Mouse (Mus musculus) ES-E14 (cell line): ENCODE measurements around the gene Ucn2. TPM values are rescaled to one million over a fixed set of nuclear protein-coding genes. Genes with fewer than 3 reads are reported as not detected.
A peak's percentile ranks its signal among the peaks of the same experiment; 100 is the strongest.

Experiments used
- DNase-seq: peaks from one replicate; pipeline ENCODE4 v3.0.0-alpha.2; 2013; ENCODE audit warnings: low read depth, low spot score
- H3K27ac ChIP-seq: 2 replicates; pipeline ENCODE4 v1.5.1; 2012; ENCODE audit warnings: low read depth, mild to moderate bottlenecking, low read length, moderate library complexity, mixed read lengths; ENCODE audit not compliant: poor library complexity, insufficient read depth, severe bottlenecking
- H3K36me3 ChIP-seq: 2 replicates; pipeline ENCODE4 v1.6.1; 2012; ENCODE audit warnings: mild to moderate bottlenecking, low read length, moderate library complexity, mixed read lengths; ENCODE audit not compliant: control insufficient read depth, poor library complexity, insufficient read depth, severe bottlenecking
- H3K4me1 ChIP-seq, 2 experiments: fragments of 150-350 bp in 1 of 2; sonication (generic) in 1 of 2; 2 replicates each; pipeline ENCODE4 v1.6.1; 2012; ENCODE audit warnings: low read length in 2 of 2, mild to moderate bottlenecking in 1 of 2, mixed read lengths in 1 of 2; ENCODE audit not compliant: control insufficient read depth in 2 of 2, insufficient read depth in 2 of 2, poor library complexity in 1 of 2
- H3K4me3 ChIP-seq, 2 experiments: fragments of 150-350 bp in 1 of 2; sonication (generic) in 1 of 2; 2 replicates each; pipeline ENCODE4 v1.5.1; 2012; ENCODE audit warnings: low read length in 2 of 2, low read depth in 1 of 2, mild to moderate bottlenecking in 1 of 2, mixed read lengths in 1 of 2; ENCODE audit not compliant: insufficient read depth in 1 of 2, poor library complexity in 1 of 2, severe bottlenecking in 1 of 2
- H3K9ac ChIP-seq: 2 replicates; pipeline ENCODE4 v1.6.1; 2012; ENCODE audit warnings: low read depth, mild to moderate bottlenecking, low read length, mixed read lengths; ENCODE audit not compliant: poor library complexity, insufficient read depth, severe bottlenecking
- H3K9me3 ChIP-seq: fragments of 150-350 bp; sonication (generic); 2 replicates; pipeline ENCODE4 v1.6.1; 2012; ENCODE audit warnings: low read depth, mild to moderate bottlenecking, low read length; ENCODE audit not compliant: control insufficient read depth, insufficient read depth
- CHD2 ChIP-seq: IDR thresholded peaks from 2 replicates; pipeline ENCODE4 v1.6.1; 2014; ENCODE audit warnings: mild to moderate bottlenecking, low read depth, low read length, inconsistent platforms
- HCFC1 ChIP-seq: IDR thresholded peaks from 2 replicates; pipeline ENCODE4 v1.6.1; 2012; ENCODE audit warnings: low read length, inconsistent platforms, borderline replicate concordance; ENCODE audit not compliant: insufficient read depth
- MAFK ChIP-seq: IDR thresholded peaks from 2 replicates; pipeline ENCODE4 v1.6.1; 2014; ENCODE audit warnings: mild to moderate bottlenecking, low read depth, low read length, inconsistent platforms; ENCODE audit not compliant: insufficient read depth
- ZC3H11A ChIP-seq: IDR thresholded peaks from 2 replicates; pipeline ENCODE4 v1.6.1; 2012; ENCODE audit warnings: low read depth, mild to moderate bottlenecking, inconsistent platforms, low read length, borderline replicate concordance
- ZNF384 ChIP-seq: IDR thresholded peaks from 2 replicates; pipeline ENCODE4 v1.6.1; 2012; ENCODE audit warnings: low read depth, low read length, inconsistent platforms
- in situ Hi-C, 2 experiments: fragments of 600-800 bp; cut with MboI; formaldehyde crosslinking; loops; one replicate each; pipeline ENCODE4 v1.15.1; 2025; ENCODE audit warnings: low sequenced_read_pairs in 2 of 2, inconsistent platforms in 1 of 2; ENCODE audit not compliant: unreplicated experiment in 2 of 2
- total RNA-seq: library from RNA; depleted of rRNA; stranded (reverse); fragments of 300-350 nt; gene quantifications from 2 replicates; pipeline ENCODE4 v1.2.3, GENCODE M21; 2012

Ucn2 gene
- total RNA-seq, 1 experiment: 0.36 TPM

DNA sequence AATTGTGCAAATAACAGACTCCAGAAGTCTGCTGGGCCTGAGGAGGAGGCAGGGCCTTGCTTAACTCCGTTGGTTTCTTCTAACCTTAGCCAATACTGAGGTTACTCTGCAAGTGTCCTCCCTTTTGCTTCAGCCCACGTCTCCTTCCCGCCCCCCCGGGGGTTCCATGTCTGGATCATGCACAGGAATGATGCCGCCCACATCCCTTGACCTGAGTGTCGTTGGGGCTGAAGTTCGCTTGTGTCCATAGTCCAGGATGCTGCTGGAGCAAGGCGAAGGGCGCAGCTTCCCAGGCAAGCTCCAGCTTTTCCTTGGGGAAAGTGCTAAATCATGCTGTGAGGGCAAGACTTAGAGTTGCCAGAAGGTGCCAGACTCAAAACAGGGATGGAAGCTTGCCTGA, 10.6 kb downstream of the Ucn2 start:
- TF ChIP-seq HCFC1 (no peak), ZC3H11A (no peak), ZNF384 (no peak), CHD2 (no peak), MAFK (no peak)
- in situ Hi-C loops: no loop called here
- H3K36me3 ChIP-seq: no peaks in the 10 kb centered on the region
- H3K27ac ChIP-seq: no peak overlapping the region
- no peaks in the 10 kb centered on the region for H3K9me3 ChIP-seq
- H3K4me3 ChIP-seq: no peak overlapping the region
- no peak overlapping the region for H3K9ac ChIP-seq
- DNase-seq: no peak
- peaks cover 2 to 4% of the 10 kb centered on the region in 2 experiments; a peak in 2 of 4 replicates for H3K4me1 ChIP-seq

DNA sequence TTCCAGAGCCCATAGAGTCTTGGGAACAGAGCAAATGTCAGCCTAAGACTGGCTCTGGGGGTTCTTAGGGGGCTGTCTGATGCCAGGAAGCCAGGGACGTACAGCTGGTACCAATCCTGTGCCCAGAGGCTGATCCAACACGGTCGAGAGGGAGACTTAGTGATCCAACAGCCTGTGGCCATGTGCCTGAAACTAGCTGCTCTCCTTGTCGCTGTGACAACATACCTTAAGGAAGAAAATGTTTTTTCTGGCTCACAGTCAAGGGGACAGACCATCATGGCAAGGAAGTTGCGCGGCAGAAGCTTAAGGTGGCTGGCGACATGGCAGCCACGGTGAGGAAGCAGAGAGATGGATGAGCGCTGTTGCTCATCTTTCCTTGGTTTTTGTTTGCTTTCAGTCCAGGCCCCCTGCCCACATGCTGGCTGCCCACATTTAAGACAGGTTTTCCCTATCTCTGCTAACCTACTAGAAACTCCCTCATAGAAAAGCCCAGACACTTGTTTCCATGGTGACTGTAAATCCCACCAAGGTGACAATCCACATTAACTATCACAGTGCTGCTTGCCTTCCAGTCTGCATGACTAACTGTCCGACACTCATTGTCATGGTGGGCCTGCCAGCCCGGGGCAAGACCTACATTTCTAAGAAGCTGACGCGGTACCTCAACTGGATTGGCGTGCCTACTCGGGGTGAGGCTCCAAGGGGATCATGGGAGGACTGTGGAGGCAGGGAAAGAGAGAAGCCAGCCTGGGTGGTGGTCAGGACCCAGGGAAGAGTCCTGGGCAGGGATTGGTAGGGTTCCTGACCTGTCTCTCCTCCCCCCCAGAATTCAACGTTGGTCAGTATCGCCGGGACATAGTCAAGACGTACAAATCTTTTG, 12.7 kb downstream of the Ucn2 start:
- DNase-seq: no peak
- Histone ChIP-seq H3K9me3 (no peaks in the 10 kb centered on the region), H3K4me1 (peaks cover 0 to 4% of the 10 kb centered on the region in 2 experiments; a peak in 2 of 4 replicates), H3K9ac (no peak overlapping the region), H3K36me3 (no peaks in the 10 kb centered on the region), H3K4me3 (no peak overlapping the region), H3K27ac (no peak overlapping the region)
- TF ChIP-seq CHD2: no peak
- no peak for TF ChIP-seq ZNF384
- no peak for TF ChIP-seq HCFC1
- no peak for TF ChIP-seq MAFK
- no peak for TF ChIP-seq ZC3H11A
- in situ Hi-C loops: no loop called here

DNA sequence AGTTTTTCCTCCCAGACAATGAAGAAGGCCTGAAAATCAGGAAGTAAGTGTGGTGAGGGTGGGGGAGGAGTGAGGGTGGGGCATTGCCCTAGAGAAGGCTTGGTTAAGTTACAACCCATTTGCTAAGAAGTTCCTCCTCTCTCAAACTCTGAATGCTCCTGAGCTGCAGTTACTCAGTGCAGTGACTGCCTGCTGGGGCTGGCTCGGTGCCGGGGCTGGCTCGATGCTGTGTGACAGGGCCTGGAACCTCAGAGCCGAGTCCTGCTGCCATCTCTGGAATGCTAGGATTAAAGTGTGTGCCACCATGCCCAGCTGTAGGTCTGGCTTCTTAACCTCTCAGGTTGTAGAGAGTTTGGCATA, 13.3 kb downstream of the Ucn2 start:
- Histone ChIP-seq H3K4me1 (peaks cover 0 to 4% of the 10 kb centered on the region in 2 experiments; a peak in 2 of 4 replicates), H3K27ac (no peak overlapping the region), H3K36me3 (no peaks in the 10 kb centered on the region), H3K9me3 (no peaks in the 10 kb centered on the region), H3K4me3 (no peak overlapping the region), H3K9ac (no peak overlapping the region)
- no peak for TF ChIP-seq MAFK
- no peak for TF ChIP-seq CHD2
- TF ChIP-seq HCFC1: no peak
- TF ChIP-seq ZNF384: no peak
- TF ChIP-seq ZC3H11A: no peak
- no peak for DNase-seq
- in situ Hi-C loops: no loop called here

DNA sequence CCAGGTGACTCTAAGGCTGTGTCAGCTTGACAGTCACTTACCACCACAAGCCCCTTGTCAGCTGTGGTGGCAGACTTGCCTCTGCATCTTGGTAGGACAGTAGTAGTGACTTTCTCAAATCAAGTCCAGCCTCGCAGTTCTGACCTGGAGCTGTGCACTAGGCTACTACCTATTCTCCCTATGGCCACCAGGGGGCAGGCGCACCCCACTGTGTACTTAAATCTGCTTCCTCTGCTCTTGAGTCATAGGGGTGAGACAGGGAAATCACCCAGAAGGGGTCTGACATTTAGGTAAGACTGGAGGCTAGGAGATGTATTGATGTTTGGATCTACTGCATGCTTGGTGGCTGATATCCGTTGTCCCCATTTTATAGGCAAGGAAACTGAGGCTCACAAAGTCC, 14.9 kb downstream of the Ucn2 start:
- TF ChIP-seq CHD2: no peak
- peak; percentile 85 for TF ChIP-seq ZC3H11A
- no peak for TF ChIP-seq MAFK
- TF ChIP-seq ZNF384: no peak
- no peak for TF ChIP-seq HCFC1
- Histone ChIP-seq H3K9ac (no peak overlapping the region), H3K4me1 (peaks cover 0 to 6% of the 10 kb centered on the region in 2 experiments; a peak in 2 of 4 replicates), H3K27ac (no peak overlapping the region), H3K9me3 (no peaks in the 10 kb centered on the region), H3K36me3 (no peaks in the 10 kb centered on the region), H3K4me3 (no peak overlapping the region)
- peak; percentile 56 for DNase-seq
- in situ Hi-C loops: loop anchor here in 1 of 2 experiments (10.0 kb wide), 1 partner anchor 124 kb away; no protein-coding TSS in a partner anchor

DNA sequence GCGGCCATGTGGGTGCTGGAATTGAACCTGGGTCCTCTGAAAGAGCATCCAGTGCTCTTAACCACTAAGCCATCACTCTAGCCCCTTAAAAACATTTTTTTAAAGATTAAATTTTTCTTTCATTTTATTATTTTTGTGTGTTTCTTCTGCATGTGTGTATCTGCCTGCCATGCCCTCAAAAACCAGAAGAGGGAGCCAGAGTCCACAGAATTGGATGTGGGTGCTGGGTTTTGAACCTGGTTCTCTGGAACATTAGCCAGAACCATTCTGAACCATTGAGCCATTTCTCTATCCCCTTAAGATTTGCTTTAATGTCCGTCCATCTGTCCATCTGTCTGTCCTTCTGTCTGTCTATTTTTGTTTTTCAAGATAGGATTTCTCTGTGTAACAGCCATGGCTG, 17.4 kb downstream of the Ucn2 start:
- TF ChIP-seq ZNF384: no peak
- peak; percentile 80 for TF ChIP-seq ZC3H11A
- Histone ChIP-seq H3K9me3 (no peaks in the 10 kb centered on the region), H3K4me3 (no peak overlapping the region), H3K27ac (no peak overlapping the region), H3K9ac (no peak overlapping the region), H3K36me3 (no peaks in the 10 kb centered on the region), H3K4me1 (peaks cover 0 to 8% of the 10 kb centered on the region in 2 experiments; a peak in 2 of 4 replicates)
- in situ Hi-C loops: loop anchor here in 1 of 2 experiments (10.0 kb wide), 1 partner anchor 122 kb away; no protein-coding TSS in a partner anchor
- no peak for DNase-seq
